Mouse (Mus musculus): Measurements from ENCODE around the gene Foxq1.

The Foxq1 gene

DNA sequence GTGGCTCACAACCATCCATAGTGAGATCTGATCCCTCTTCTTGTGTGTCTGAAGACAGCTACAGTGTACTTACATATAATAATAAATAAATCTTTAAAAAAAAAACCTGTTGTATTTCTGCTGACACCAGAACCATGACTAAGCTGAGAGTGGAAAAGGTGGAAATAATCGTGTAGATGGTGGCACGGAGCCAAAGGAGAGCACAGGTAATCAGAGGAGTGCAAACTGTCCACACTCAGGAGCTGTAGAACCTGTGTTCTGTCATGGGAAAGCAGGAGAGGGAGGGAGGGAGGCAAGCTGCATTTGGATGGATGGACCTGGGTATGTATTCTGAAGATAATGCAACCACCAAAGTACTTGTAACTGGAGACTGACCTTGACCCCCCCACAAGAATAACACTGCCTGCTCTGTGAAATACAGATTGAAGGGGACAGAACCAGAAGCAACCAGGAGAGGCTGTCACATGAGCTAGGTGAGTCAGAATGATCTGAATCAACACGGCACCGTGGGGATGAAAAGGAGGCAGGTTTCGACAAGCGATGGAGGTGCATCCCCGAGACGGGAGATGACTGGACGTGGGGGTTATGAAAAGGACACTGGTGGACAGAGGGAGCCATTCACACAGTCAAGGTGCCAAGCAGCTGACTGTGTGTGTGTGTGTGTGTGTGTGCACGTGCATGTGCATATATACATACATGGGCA lies 17.0 kb downstream of the Foxq1 start:
- DNase-seq (ENCODE audit: low spot score) = no peak

GRCm38 (mm10) chr13:31574627-31575026 lies 18.7 kb downstream of the Foxq1 start:
- DNase-seq (ENCODE audit: low spot score) = no peak

- no peak for DNase-seq (ENCODE audit: low spot score)
Observed at GRCm38 (mm10) chr13:31576696-31577095, 20.8 kb downstream of the Foxq1 start.

- no peak for DNase-seq (ENCODE audit: low spot score)
Observed at GRCm38 (mm10) chr13:31577576-31577975, 21.6 kb downstream of the Foxq1 start.

- DNase-seq (ENCODE audit: low spot score) = no peak
Observed at GRCm38 (mm10) chr13:31578389-31578788, 22.5 kb downstream of the Foxq1 start.

- DNase-seq (ENCODE audit: low spot score) = no peak
Observed at GRCm38 (mm10) chr13:31579866-31580265, 23.9 kb downstream of the Foxq1 start.

- no peak for DNase-seq (ENCODE audit: low spot score)
Observed at GRCm38 (mm10) chr13:31587341-31587740, 31.4 kb downstream of the Foxq1 start.

GRCm38 (mm10) chr13:31599576-31599975 lies 43.6 kb downstream of the Foxq1 start:
- no peak for DNase-seq (ENCODE audit: low spot score)

GRCm38 (mm10) chr13:31603964-31604363 lies 48.0 kb downstream of the Foxq1 start:
- DNase-seq (ENCODE audit: low spot score) = no peak

Measured in c-Kit-positive CD71-positive TER-119-positive erythroid progenitor cells, embryonic 14.5 days (primary cell).